Mouse (Mus musculus) liver, embryonic 15.5 days (tissue): ENCODE results near the gene Fam49a. TPM values are rescaled to one million over a fixed set of nuclear protein-coding genes. Genes with fewer than 3 reads are reported as not detected.

Experiments used
- ATAC-seq: fragments of 200-750 bp; cut with Nextera tagmentation; 2 replicates; pipeline ENCODE4 v1.8.0; 2017; ENCODE audit warnings: moderate number of reproducible peaks, mild to moderate bottlenecking, moderate library complexity; ENCODE audit not compliant: insufficient read depth
- H3K27ac ChIP-seq: fragments of 300-500 bp; sonication (generic); replicated peaks from 2 replicates; pipeline ENCODE4 v1.5.1; 2015; ENCODE audit warnings: mild to moderate bottlenecking, inconsistent platforms
- H3K27me3 ChIP-seq: fragments of 300-500 bp; sonication (generic); 2 replicates; pipeline ENCODE4 v1.6.1; 2015; ENCODE audit warnings: mild to moderate bottlenecking, inconsistent platforms
- H3K36me3 ChIP-seq: fragments of 300-500 bp; sonication (generic); replicated peaks from 2 replicates; pipeline ENCODE4 v1.6.1; 2015; ENCODE audit warnings: moderate library complexity, mild to moderate bottlenecking, inconsistent platforms
- H3K4me1 ChIP-seq: fragments of 300-500 bp; sonication (generic); replicated peaks from 2 replicates; pipeline ENCODE4 v1.6.1; 2015; ENCODE audit warnings: inconsistent platforms
- H3K4me2 ChIP-seq: fragments of 300-500 bp; sonication (generic); 2 replicates; pipeline ENCODE4 v1.6.1; 2015; ENCODE audit warnings: moderate library complexity, mild to moderate bottlenecking, inconsistent platforms
- H3K4me3 ChIP-seq: fragments of 300-500 bp; sonication (generic); replicated peaks from 2 replicates; pipeline ENCODE4 v1.5.1; 2015; ENCODE audit warnings: mild to moderate bottlenecking, inconsistent platforms
- H3K9ac ChIP-seq: fragments of 300-500 bp; sonication (generic); 2 replicates; pipeline ENCODE4 v1.6.1; 2015; ENCODE audit warnings: moderate library complexity, mild to moderate bottlenecking, inconsistent platforms
- H3K9me3 ChIP-seq: fragments of 300-500 bp; sonication (generic); replicated peaks from 2 replicates; pipeline ENCODE4 v1.6.1; 2016; ENCODE audit warnings: inconsistent platforms
- WGBS: fragments of 180-500 bp; shearing (Covaris S2); methylation state at CpG from one replicate; pipeline ENCODE4 v1.1.7; 2015; ENCODE audit warnings: mixed read lengths; ENCODE audit not compliant: insufficient replicate concordance; 5-methylcytosine and 5-hydroxymethylcytosine counted together
- polyA plus RNA-seq: library from polyadenylated mRNA; unstranded; fragments of >200 nt; fragmentation: Nextera tagmentation; extraction: Ambion mirVana; gene quantifications from 2 replicates; pipeline ENCODE4 v1.2.1, GENCODE M21; 2015

The Fam49a gene
- polyA plus RNA-seq, 1 experiment from 2014 or later = 2.9 TPM

DNA sequence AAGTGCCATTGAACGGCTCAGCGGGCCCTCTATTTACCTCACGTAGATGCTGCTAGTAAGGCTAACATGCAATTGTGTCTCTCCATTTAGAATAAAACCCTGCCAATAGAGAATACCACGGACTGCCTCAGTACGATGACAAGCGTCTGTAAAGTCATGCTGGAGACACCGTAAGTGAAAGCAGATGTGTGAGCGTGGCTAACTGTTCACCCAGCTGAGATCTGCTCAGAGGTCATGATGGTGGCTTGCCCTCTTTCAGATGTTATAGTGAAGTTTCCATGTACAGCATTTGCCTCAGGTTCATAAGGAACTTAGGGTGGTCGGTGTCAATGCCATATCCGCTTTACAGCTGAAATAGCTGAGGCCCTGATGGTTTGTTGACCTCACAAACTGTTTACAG, 100.4 kb downstream of the Fam49a start:
- Histone ChIP-seq H3K4me1 (no peaks in the 10 kb centered on the region), H3K36me3 (no peaks in the 10 kb centered on the region), H3K9ac (no peak overlapping the region), H3K4me2 (no peak overlapping the region), H3K9me3 (no peaks in the 10 kb centered on the region), H3K27ac (no peak overlapping the region), H3K4me3 (no peak overlapping the region), H3K27me3 (no peaks in the 10 kb centered on the region)
- ATAC-seq = no peak
- 73% methylated on average over 10 of the region's 10 CpGs for WGBS

- no peak overlapping the region for H3K4me2 ChIP-seq
- no peaks in the 10 kb centered on the region for H3K27me3 ChIP-seq
- 66% methylated on average over 8 of the region's 8 CpGs for WGBS
- H3K4me1 ChIP-seq = no peaks in the 10 kb centered on the region
- no peak for ATAC-seq
- H3K9me3 ChIP-seq = no peaks in the 10 kb centered on the region
- H3K27ac ChIP-seq = no peak overlapping the region
- no peak overlapping the region for H3K4me3 ChIP-seq
- no peaks in the 10 kb centered on the region for H3K36me3 ChIP-seq
- H3K9ac ChIP-seq = no peak overlapping the region
Measured at GRCm38 (mm10) chr12:12364201-12364600, 102.3 kb downstream of the Fam49a start.

- WGBS = 64% methylated on average over 5 of the region's 5 CpGs
- H3K9ac ChIP-seq = no peak overlapping the region
- H3K36me3 ChIP-seq = no peaks in the 10 kb centered on the region
- H3K4me3 ChIP-seq = no peak overlapping the region
- no peak overlapping the region for H3K27ac ChIP-seq
- H3K9me3 ChIP-seq = no peaks in the 10 kb centered on the region
- H3K27me3 ChIP-seq = no peaks in the 10 kb centered on the region
- no peaks in the 10 kb centered on the region for H3K4me1 ChIP-seq
- ATAC-seq = no peak
- no peak overlapping the region for H3K4me2 ChIP-seq
Measured at GRCm38 (mm10) chr12:12367423-12367822, 105.5 kb downstream of the Fam49a start.

- no peak for ATAC-seq
- H3K4me1 ChIP-seq = no peaks in the 10 kb centered on the region; the same call in 1 of the 2 replicates
- H3K27ac ChIP-seq = no peak overlapping the region
- no peak overlapping the region for H3K4me3 ChIP-seq
- H3K9ac ChIP-seq = no peak overlapping the region
- no peaks in the 10 kb centered on the region for H3K27me3 ChIP-seq
- H3K4me2 ChIP-seq = no peak overlapping the region
- no peaks in the 10 kb centered on the region for H3K9me3 ChIP-seq
- no peaks in the 10 kb centered on the region for H3K36me3 ChIP-seq
- WGBS = 27% methylated on average over 11 of the region's 11 CpGs
Measured at GRCm38 (mm10) chr12:12373111-12373862, 111.3 kb downstream of the Fam49a start.

GRCm38 (mm10) chr12:12379056-12379455, 117.1 kb downstream of the Fam49a start:
- no peaks in the 10 kb centered on the region for H3K27me3 ChIP-seq
- no peaks in the 10 kb centered on the region for H3K4me1 ChIP-seq
- H3K9me3 ChIP-seq = no peaks in the 10 kb centered on the region
- no peak for ATAC-seq
- no peak overlapping the region for H3K4me2 ChIP-seq
- H3K9ac ChIP-seq = no peak overlapping the region
- H3K4me3 ChIP-seq = no peak overlapping the region
- H3K27ac ChIP-seq = no peak overlapping the region
- no peaks in the 10 kb centered on the region for H3K36me3 ChIP-seq
- 28% methylated on average over 2 of the region's 2 CpGs for WGBS

GRCm38 (mm10) chr12:12389271-12389670, 127.3 kb downstream of the Fam49a start:
- Histone ChIP-seq H3K36me3 (no peaks in the 10 kb centered on the region), H3K27me3 (no peaks in the 10 kb centered on the region), H3K9ac (no peak overlapping the region), H3K4me2 (no peak overlapping the region), H3K4me3 (no peak overlapping the region), H3K4me1 (no peaks in the 10 kb centered on the region), H3K27ac (no peak overlapping the region), H3K9me3 (no peaks in the 10 kb centered on the region)
- ATAC-seq = no peak
- WGBS = 44% methylated on average over 1 of the region's 1 CpGs

DNA sequence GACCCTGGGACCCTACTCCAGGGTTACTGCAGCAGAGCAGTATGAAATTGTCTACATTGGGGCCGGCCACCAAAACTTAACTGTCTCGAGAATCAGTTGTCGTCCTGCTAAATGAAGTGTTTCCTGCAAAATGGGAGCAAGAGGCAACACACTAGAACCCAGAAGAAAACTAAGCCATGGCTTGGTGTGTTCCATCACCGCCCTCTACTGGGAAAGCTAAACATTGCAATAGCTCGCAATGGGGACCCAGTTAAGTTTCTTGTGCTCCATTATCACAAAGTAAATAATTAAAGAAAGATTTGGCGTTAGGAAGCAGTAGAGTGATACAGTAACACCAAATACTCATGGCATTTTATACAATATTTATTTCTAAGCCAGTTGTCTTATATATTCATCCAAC, 134.3 kb downstream of the Fam49a start:
- Histone ChIP-seq H3K4me3 (no peak overlapping the region), H3K36me3 (no peaks in the 10 kb centered on the region), H3K9ac (no peak overlapping the region), H3K27ac (no peak overlapping the region), H3K4me2 (no peak overlapping the region), H3K27me3 (no peaks in the 10 kb centered on the region), H3K9me3 (no peaks in the 10 kb centered on the region), H3K4me1 (no peaks in the 10 kb centered on the region)
- no peak for ATAC-seq
- 6% methylated on average over 6 of the region's 6 CpGs for WGBS

DNA sequence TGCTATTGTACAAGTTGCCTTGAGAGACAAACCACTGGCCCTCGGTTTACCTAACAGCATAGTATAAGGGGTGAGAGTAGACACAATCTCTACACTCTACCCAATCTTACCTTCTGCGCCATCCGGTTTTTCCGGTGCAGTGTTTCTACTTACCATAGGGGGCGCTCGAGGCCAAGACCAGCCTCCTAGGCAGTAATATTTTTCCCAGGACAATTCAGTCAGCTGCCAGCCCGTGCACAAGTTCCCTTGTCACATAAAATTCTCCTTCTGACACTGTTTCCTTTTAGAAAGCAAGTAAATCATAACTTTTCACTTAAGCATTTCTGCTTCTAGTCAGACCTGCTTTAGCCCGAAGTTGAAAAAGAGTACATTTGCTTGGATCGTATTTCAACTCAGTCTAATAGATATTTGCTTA, 139.1 kb downstream of the Fam49a start:
- Histone ChIP-seq H3K4me3 (no peak overlapping the region), H3K36me3 (no peaks in the 10 kb centered on the region), H3K27ac (no peak overlapping the region), H3K27me3 (0 out of 2 replicates have a peak, but pooled peaks cover 6% of the 10 kb centered on the region), H3K9me3 (no peaks in the 10 kb centered on the region), H3K9ac (no peak overlapping the region), H3K4me1 (no peaks in the 10 kb centered on the region), H3K4me2 (no peak overlapping the region)
- WGBS = 37% methylated on average over 9 of the region's 9 CpGs
- ATAC-seq = no peak

GRCm38 (mm10) chr12:12401504-12401903, 139.6 kb downstream of the Fam49a start:
- H3K4me2 ChIP-seq = no peak overlapping the region; the same call in 1 of the 2 replicates
- no peak overlapping the region for H3K4me3 ChIP-seq
- no peak overlapping the region for H3K9ac ChIP-seq
- H3K27me3 ChIP-seq = 0 out of 2 replicates have a peak, but pooled peaks cover 6% of the 10 kb centered on the region
- H3K4me1 ChIP-seq = no peaks in the 10 kb centered on the region
- no peaks in the 10 kb centered on the region for H3K36me3 ChIP-seq
- H3K27ac ChIP-seq = no peak overlapping the region
- no peak for ATAC-seq
- 45% methylated on average over 15 of the region's 15 CpGs for WGBS
- no peaks in the 10 kb centered on the region for H3K9me3 ChIP-seq

GRCm38 (mm10) chr12:12405491-12406110, 143.7 kb downstream of the Fam49a start:
- 52% methylated on average over 10 of the region's 10 CpGs for WGBS
- Histone ChIP-seq H3K4me1 (no peaks in the 10 kb centered on the region), H3K4me2 (no peak overlapping the region), H3K36me3 (no peaks in the 10 kb centered on the region), H3K9ac (no peak overlapping the region), H3K4me3 (no peak overlapping the region), H3K27ac (no peak overlapping the region), H3K27me3 (0 out of 2 replicates have a peak, but pooled peaks cover 6% of the 10 kb centered on the region), H3K9me3 (no peaks in the 10 kb centered on the region)
- no peak for ATAC-seq

GRCm38 (mm10) chr12:12409044-12409443, 147.1 kb downstream of the Fam49a start:
- no peak overlapping the region for H3K4me2 ChIP-seq
- no peaks in the 10 kb centered on the region; the same call in 1 of the 2 replicates for H3K4me1 ChIP-seq
- H3K9me3 ChIP-seq = no peaks in the 10 kb centered on the region
- no peak for ATAC-seq
- H3K27me3 ChIP-seq = no peaks in the 10 kb centered on the region
- WGBS = 52% methylated on average over 5 of the region's 5 CpGs
- H3K27ac ChIP-seq = no peak overlapping the region
- H3K36me3 ChIP-seq = no peaks in the 10 kb centered on the region
- H3K9ac ChIP-seq = no peak overlapping the region
- no peak overlapping the region for H3K4me3 ChIP-seq
